Mouse (Mus musculus): Measurements from ENCODE around the gene Stxbp1. TPM values are rescaled to one million over a fixed set of nuclear protein-coding genes. Genes with fewer than 3 reads are reported as not detected.

Gene Stxbp1
- polyA plus RNA-seq, 1 experiment: 1.6 TPM

DNA sequence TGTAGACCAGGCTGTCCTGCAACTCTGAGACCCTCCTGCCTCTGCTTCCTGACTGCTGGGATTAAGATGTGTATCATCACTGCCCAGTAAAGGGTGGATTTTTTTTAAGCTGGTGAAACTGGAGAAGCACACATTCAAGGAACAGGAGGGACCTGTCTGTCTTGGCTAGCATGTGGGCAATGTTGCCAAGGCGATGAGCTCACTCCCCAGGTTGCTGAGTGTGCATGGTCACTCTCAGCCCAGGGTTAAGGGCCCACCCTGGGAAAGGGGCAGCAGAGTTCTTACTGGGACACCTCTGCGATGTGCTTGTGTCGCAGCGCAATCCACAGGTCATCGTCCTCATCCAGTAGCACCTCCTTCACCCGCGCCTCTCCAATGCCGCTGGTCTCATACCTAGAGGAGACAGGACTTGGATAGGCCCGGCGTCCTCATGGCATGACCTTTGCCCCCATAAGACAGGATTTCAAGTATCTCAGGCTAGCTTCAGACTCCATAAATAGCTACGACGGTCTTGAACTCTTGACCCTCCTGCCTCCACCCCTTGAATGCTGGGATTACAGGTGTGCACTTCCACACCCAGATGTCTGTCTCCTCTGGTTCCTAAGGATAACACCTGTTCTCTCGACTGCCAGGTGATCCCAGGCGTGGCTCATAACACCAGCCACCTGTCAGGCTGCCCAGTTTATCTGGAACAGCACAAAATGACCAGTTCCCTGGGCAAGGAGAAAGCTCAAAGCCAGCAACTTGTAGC is 38.1 kb downstream of the Stxbp1 start:
- no peaks in the 10 kb centered on the region for H3K9me3 ChIP-seq
- TF ChIP-seq FLI1 (IDR thresholded peaks at IDR 0.05; ENCODE audit: low read length) (no peak), GATA1 (IDR thresholded peaks at IDR 0.05; ENCODE audit: borderline replicate concordance, low read length) (no peak)
- H3K36me3 ChIP-seq (replicated peaks; ENCODE audit: low read length): peaks cover 42% of the 10 kb centered on the region

DNA sequence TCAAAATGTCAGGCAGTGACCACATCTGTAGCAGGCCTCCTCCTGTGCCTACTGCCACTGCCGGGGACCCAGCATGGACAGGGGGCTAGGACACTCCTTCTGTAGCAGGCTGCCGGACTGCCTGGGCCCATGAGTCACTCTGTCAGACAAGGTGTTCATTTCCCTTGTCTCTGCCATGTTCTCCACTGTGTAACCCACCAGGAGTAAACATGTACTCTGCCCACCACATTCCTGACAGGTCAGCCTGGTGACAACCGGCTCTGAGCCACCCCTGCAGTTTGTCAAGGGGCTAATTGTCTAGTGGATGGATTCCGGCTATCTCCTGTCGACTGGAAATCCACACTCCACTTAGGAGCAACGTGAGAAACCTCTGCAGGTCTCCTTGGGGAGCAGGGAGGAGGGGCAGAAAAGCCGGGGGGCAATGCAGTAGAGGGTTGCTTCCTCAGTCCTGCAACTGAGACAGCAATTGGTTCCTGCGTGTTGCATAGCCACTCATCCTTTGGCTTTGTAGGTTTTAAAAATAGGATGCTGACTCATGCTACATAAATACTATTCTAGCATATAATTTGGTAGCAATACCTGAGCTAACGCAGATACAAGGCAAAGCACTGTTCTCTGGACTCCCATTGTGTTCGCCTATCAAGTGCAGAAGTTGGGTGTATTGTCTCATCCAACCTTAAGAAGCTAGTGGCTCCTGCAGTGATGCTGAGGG is 48.6 kb downstream of the Stxbp1 start:
- TF ChIP-seq GATA1 (IDR thresholded peaks at IDR 0.05; ENCODE audit: borderline replicate concordance, low read length) (no peak), FLI1 (IDR thresholded peaks at IDR 0.05; ENCODE audit: low read length) (no peak)
- peaks cover 22% of the 10 kb centered on the region for H3K4me1 ChIP-seq
- peaks cover 67% of the 10 kb centered on the region for H3K36me3 ChIP-seq (replicated peaks; ENCODE audit: low read length)
- peaks cover 12% of the 10 kb centered on the region for H3K9me3 ChIP-seq
- H3K27me3 ChIP-seq (replicated peaks): peaks cover 11% of the 10 kb centered on the region
- H3K4me3 ChIP-seq (replicated peaks): peak overlapping the region; percentile 34

More for the DNA sequence above, 38.1 kb downstream of the Stxbp1 start:
- H3K27me3 ChIP-seq (replicated peaks): peaks cover 4% of the 10 kb centered on the region
- no peaks in the 10 kb centered on the region for H3K4me1 ChIP-seq
- peak overlapping the region; percentile 10 for H3K4me3 ChIP-seq (replicated peaks)

DNA sequence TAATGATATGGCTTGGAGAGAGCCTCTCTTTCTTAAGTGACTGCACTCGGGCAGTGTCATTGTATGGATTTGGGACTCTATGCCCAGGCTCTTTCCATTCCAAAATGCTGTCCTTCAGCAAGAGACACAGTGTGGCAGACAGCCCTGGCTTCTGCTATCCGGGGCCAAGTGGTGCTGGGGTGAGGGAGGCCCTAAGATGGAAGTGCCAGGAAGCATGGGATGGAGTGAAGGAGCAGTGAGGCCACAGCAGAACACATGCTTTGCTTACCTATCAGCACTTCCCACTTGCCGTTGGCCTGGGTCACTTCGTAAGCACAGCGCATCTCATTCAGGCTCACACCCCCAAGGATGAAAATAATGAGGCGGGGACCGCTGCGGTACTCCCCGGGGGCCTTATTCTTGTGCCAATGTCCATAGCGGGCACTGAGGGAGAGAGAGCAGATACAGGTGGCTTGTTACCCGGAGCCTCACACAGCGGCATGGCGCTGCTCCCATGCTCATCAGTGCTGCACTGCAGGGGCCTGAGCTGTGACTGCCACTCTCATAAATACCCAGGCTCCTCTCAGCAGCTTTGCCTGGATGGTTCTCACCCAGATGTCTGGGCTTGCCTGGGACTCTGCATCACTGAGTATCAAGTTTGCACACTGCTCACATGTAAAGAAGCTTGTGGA is 51.2 kb downstream of the Stxbp1 start:
- H3K27me3 ChIP-seq (replicated peaks): peaks cover 8% of the 10 kb centered on the region
- peaks cover 12% of the 10 kb centered on the region for H3K9me3 ChIP-seq
- H3K36me3 ChIP-seq (replicated peaks; ENCODE audit: low read length): peaks cover 61% of the 10 kb centered on the region
- peaks cover 22% of the 10 kb centered on the region for H3K4me1 ChIP-seq
- H3K4me3 ChIP-seq (replicated peaks): no peak overlapping the region
- TF ChIP-seq GATA1 (IDR thresholded peaks at IDR 0.05; ENCODE audit: borderline replicate concordance, low read length) (no peak), FLI1 (IDR thresholded peaks at IDR 0.05; ENCODE audit: low read length) (no peak)

DNA sequence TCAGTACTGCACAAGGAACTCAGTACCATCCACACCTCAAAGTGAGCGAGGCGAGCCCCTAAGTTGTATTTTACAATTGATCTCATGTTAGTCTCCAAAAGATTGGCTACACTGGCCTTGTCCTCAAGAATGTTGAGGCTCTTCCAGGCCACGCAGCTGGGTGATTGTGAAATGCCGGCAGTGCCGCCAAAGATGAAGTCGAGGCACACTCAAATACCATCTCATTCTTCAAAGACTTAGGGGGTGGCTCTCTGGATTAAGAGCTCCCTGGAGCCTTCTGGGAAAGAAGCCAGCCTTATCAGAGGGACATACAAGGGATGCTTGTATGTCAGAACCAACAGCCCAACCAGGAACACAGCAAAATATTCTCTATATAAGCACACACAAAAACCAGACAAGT is 55.7 kb downstream of the Stxbp1 start:
- TF ChIP-seq GATA1 (IDR thresholded peaks at IDR 0.05; ENCODE audit: borderline replicate concordance, low read length): no peak
- no peak for TF ChIP-seq FLI1 (IDR thresholded peaks at IDR 0.05; ENCODE audit: low read length)
- Histone ChIP-seq H3K4me1 (no peaks in the 10 kb centered on the region), H3K9me3 (no peaks in the 10 kb centered on the region), H3K4me3 (replicated peaks) (no peak overlapping the region), H3K36me3 (replicated peaks; ENCODE audit: low read length) (peaks cover 23% of the 10 kb centered on the region), H3K27me3 (replicated peaks) (peaks cover 17% of the 10 kb centered on the region)

DNA sequence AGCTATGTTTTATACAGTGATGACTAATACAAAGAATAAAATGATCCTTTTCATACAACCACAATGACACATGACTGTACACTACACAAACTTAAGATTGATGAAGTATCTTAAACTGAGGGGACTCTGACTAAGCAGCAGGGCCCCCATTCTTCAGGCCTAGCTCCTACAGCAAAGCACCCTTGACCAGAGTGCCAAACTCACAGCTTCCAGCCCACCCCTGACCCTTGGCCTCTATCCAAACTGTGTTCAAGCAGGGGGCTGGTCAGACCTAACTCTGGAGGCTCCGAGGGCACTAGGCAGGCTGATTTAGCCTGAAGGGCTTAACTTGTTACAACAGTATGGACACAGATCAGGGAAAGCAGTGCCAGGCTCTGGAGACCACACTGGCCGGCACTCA is 58.5 kb downstream of the Stxbp1 start:
- Histone ChIP-seq H3K4me1 (no peaks in the 10 kb centered on the region), H3K36me3 (replicated peaks; ENCODE audit: low read length) (no peaks in the 10 kb centered on the region), H3K4me3 (replicated peaks) (no peak overlapping the region), H3K9me3 (no peaks in the 10 kb centered on the region), H3K27me3 (replicated peaks) (peaks cover 19% of the 10 kb centered on the region)
- TF ChIP-seq GATA1 (IDR thresholded peaks at IDR 0.05; ENCODE audit: borderline replicate concordance, low read length) (no peak), FLI1 (IDR thresholded peaks at IDR 0.05; ENCODE audit: low read length) (no peak)

DNA sequence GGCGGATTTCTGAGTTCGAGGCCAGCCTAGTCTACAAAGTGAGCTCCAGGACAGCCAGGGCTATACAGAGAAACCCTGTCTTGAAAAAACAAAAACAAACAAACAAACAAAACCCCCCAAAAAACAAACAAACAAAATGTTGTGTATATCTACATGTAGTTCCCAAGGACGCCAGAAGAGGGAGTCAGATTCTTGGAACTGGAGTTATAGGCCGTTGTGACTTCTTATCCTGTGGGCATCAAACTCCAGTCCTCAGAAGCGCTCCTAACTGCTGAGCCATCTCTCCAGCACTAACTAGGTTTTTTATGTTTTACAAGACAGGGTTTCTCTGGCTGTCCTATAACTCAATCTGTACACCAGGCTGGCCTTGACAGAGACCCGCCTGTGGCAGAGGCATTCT is 59.9 kb downstream of the Stxbp1 start:
- H3K36me3 ChIP-seq (replicated peaks; ENCODE audit: low read length): no peaks in the 10 kb centered on the region
- H3K27me3 ChIP-seq (replicated peaks): peaks cover 24% of the 10 kb centered on the region
- H3K4me3 ChIP-seq (replicated peaks): no peak overlapping the region
- H3K9me3 ChIP-seq: no peaks in the 10 kb centered on the region
- TF ChIP-seq GATA1 (IDR thresholded peaks at IDR 0.05; ENCODE audit: borderline replicate concordance, low read length) (no peak), FLI1 (IDR thresholded peaks at IDR 0.05; ENCODE audit: low read length) (no peak)
- no peaks in the 10 kb centered on the region for H3K4me1 ChIP-seq

DNA sequence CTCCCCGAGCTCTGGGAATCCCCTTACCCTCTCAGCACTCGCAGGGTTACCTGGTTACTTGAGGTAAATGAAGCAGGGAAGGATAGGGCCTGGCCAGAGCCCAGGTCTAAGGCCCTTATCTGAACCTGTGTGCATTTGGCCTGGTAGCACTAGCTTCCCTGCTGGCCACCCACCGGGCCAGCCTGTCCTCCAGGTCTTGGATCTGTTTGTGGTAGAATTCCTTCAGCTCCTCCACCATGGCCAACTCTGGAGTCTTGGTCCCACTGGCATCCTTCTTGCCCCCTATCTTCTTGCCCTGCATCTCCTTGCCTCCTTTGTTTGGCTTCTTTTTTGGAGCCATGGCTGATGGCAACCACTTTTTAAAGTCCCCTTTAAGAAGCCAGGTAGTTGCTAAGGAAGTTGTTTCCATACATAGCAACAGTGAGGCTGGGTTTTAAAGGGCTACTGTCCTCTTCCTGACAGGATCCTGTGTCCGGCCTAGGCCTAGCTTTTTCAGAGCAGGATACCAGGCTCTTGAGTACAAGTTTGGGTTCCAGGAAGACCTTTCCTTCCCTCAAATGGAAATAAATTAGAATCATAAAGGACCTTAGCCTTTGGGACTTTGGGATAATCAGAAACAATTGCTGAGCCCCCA is 62.9 kb downstream of the Stxbp1 start, which contains the start of gene Cfap157:
Gene Cfap157, minus strand, starts transcription at position 381 of the 634 bp plus-strand sequence.
- TF ChIP-seq GATA1 (IDR thresholded peaks at IDR 0.05; ENCODE audit: borderline replicate concordance, low read length): no peak
- no peak for TF ChIP-seq FLI1 (IDR thresholded peaks at IDR 0.05; ENCODE audit: low read length)
- no peak within 1 kb of the TSS for H3K4me3 ChIP-seq (replicated peaks)
- H3K4me1 ChIP-seq: peaks cover 3% of the 10 kb centered on the region; the same call in 1 of the 2 replicates
- H3K27me3 ChIP-seq (replicated peaks): peaks cover 39% of the 10 kb centered on the region
- no peaks in the 10 kb centered on the region for H3K9me3 ChIP-seq
- H3K36me3 ChIP-seq (replicated peaks; ENCODE audit: low read length): no peaks in the 10 kb centered on the region

DNA sequence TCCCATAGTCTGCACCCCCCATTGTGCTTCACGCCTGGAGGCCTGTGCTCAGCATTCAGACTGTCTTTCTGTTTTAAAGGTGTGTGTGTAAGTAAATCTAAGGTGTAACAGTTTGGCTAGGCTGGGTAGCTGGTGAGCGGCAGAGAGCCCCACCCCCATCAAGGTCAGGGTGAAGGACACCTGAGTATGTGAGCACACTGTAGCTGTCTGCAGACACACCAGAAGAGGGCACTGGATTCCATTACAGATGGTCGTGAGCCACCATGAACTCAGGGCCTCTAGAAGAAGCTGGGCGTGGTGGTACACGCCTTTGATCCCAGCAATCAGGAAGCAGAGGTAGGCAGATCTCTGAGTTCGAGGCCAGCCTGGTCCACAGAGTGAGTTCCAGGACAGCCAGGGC is 65.3 kb downstream of the Stxbp1 start:
- TF ChIP-seq GATA1 (IDR thresholded peaks at IDR 0.05; ENCODE audit: borderline replicate concordance, low read length) (no peak), FLI1 (IDR thresholded peaks at IDR 0.05; ENCODE audit: low read length) (no peak)
- H3K36me3 ChIP-seq (replicated peaks; ENCODE audit: low read length): peaks cover 4% of the 10 kb centered on the region
- H3K27me3 ChIP-seq (replicated peaks): peaks cover 36% of the 10 kb centered on the region
- H3K9me3 ChIP-seq: no peaks in the 10 kb centered on the region
- H3K4me3 ChIP-seq (replicated peaks): no peak overlapping the region
- peaks cover 4% of the 10 kb centered on the region; the same call in 1 of the 2 replicates for H3K4me1 ChIP-seq

DNA sequence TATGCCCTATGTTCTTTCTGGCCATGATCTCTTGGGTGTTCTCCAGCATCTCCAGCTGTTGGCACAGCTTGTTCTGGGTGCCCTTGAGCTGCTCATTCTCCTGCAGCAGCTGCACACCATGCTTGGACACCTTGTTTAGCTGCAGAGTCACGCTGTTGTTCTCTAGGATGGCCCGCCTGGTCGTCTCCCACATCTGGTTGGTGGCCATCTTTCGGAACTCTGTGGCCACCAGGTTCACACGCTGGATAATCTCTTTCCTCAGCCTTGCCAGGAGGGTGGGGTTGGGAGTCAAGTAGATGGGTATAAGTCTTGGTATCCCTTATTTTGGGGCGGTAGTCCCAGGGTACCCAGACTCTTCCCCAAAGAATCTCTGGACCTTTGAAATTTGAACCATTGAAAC is 67.3 kb downstream of the Stxbp1 start:
- H3K36me3 ChIP-seq (replicated peaks; ENCODE audit: low read length): peaks cover 4% of the 10 kb centered on the region
- H3K27me3 ChIP-seq (replicated peaks): peaks cover 26% of the 10 kb centered on the region
- no peaks in the 10 kb centered on the region for H3K9me3 ChIP-seq
- peaks cover 22% of the 10 kb centered on the region for H3K4me1 ChIP-seq
- no peak overlapping the region for H3K4me3 ChIP-seq (replicated peaks)
- TF ChIP-seq FLI1 (IDR thresholded peaks at IDR 0.05; ENCODE audit: low read length) (no peak), GATA1 (IDR thresholded peaks at IDR 0.05; ENCODE audit: borderline replicate concordance, low read length) (no peak)

All from megakaryocyte, embryonic 14.5 days (primary cell).